Mouse (Mus musculus) kidney, embryonic 14.5 days (tissue): ENCODE results near the gene March11. TPM values are rescaled to one million over a fixed set of nuclear protein-coding genes. Genes with fewer than 3 reads are reported as not detected.
A peak's percentile ranks its signal among the peaks of the same experiment; 100 is the strongest.

Experiments
- ATAC-seq: fragments of 200-750 bp; cut with Nextera tagmentation; 2 replicates; pipeline ENCODE4 v1.8.0; 2017; ENCODE audit warnings: moderate number of reproducible peaks, mild to moderate bottlenecking, moderate TSS enrichment, moderate library complexity; ENCODE audit not compliant: low FRiP score, low TSS enrichment
- H3K27ac ChIP-seq: fragments of 300-500 bp; sonication (generic); 2 replicates; pipeline ENCODE4 v1.5.1; 2014; ENCODE audit warnings: low read depth, mild to moderate bottlenecking, low read length, moderate library complexity, mixed read lengths
- H3K27me3 ChIP-seq: fragments of 300-500 bp; sonication (generic); 2 replicates; pipeline ENCODE4 v1.6.1; 2014; ENCODE audit warnings: mild to moderate bottlenecking, low read length; ENCODE audit not compliant: control insufficient read depth, insufficient read depth
- H3K36me3 ChIP-seq: fragments of 300-500 bp; sonication (generic); 2 replicates; pipeline ENCODE4 v1.6.1; 2014; ENCODE audit warnings: low read length, mixed read lengths; ENCODE audit not compliant: control insufficient read depth, insufficient read depth
- H3K4me1 ChIP-seq: fragments of 300-500 bp; sonication (generic); 2 replicates; pipeline ENCODE4 v1.6.1; 2014; ENCODE audit warnings: low read length, mixed read lengths; ENCODE audit not compliant: control insufficient read depth, insufficient read depth
- H3K4me2 ChIP-seq: fragments of 300-500 bp; sonication (generic); replicated peaks from 2 replicates; pipeline ENCODE4 v1.6.1; 2014; ENCODE audit warnings: low read depth, mild to moderate bottlenecking, low read length
- H3K4me3 ChIP-seq: fragments of 300-500 bp; sonication (generic); 2 replicates; pipeline ENCODE4 v1.5.1; 2014; ENCODE audit warnings: mild to moderate bottlenecking, low read length
- H3K9ac ChIP-seq: fragments of 300-500 bp; sonication (generic); 2 replicates; pipeline ENCODE4 v1.6.1; 2014; ENCODE audit warnings: low read depth, mild to moderate bottlenecking, low read length, moderate library complexity
- H3K9me3 ChIP-seq: fragments of 300-500 bp; sonication (generic); 2 replicates; pipeline ENCODE4 v1.6.1; 2016; ENCODE audit warnings: low read length; ENCODE audit not compliant: control insufficient read depth
- WGBS: fragments of 180-500 bp; shearing (Covaris S2); extraction: QIAGEN DNeasy Blood & Tissue Kit; methylation state at CpG from one replicate; pipeline ENCODE4 v1.1.7; 2014; 5-methylcytosine and 5-hydroxymethylcytosine counted together
- polyA plus RNA-seq: library from polyadenylated mRNA; unstranded; fragments of >200 nt; fragmentation: Nextera tagmentation; extraction: Ambion mirVana; gene quantifications from 2 replicates; pipeline ENCODE4 v1.2.1, GENCODE M21; 2014

Gene March11
- polyA plus RNA-seq, 1 experiment from 2014 or later: 1.1 TPM

- Histone ChIP-seq H3K4me1 (no peaks in the 10 kb centered on the region), H3K27me3 (peaks cover 10% of the 10 kb centered on the region; the same call in 1 of the 2 replicates), H3K27ac (no peak overlapping the region), H3K4me3 (peak overlapping the region; percentile 62), H3K9ac (peak overlapping the region; percentile 28; the same call in 1 of the 2 replicates), H3K4me2 (peak overlapping the region; percentile 99), H3K9me3 (no peaks in the 10 kb centered on the region), H3K36me3 (no peaks in the 10 kb centered on the region)
- ATAC-seq: peak; percentile 84
- under 1% methylated on average over 57 of the region's 62 CpGs for WGBS
These were observed 563 bp downstream of the March11 start for GRCm38 (mm10) chr15:26309291-26309931.

DNA sequence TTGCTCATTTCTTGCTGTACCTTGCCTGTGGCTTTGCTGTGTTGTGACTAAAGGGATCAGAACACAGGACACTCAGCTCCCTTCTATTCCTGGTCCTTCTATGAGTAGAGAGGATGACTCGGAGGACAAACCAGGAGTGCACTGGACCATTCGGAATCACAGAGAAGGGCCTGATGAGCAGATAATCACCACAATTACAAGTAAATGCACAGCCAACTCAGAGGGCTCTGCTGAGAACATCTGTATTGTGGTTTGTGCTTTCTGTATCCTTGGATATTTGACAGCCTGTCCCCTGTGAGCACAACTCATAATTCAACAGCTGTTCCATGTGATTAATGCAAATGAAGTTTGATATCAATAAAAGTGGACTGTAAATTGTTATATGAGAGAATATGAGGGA lies 11.0 kb downstream of the March11 start:
- no peaks in the 10 kb centered on the region for H3K4me1 ChIP-seq
- H3K4me3 ChIP-seq: no peak overlapping the region
- no peaks in the 10 kb centered on the region for H3K27me3 ChIP-seq
- no peak overlapping the region for H3K27ac ChIP-seq
- no peak for ATAC-seq
- no peaks in the 10 kb centered on the region for H3K9me3 ChIP-seq
- no peak overlapping the region for H3K4me2 ChIP-seq
- H3K36me3 ChIP-seq: no peaks in the 10 kb centered on the region
- H3K9ac ChIP-seq: no peak overlapping the region
- WGBS: 89% methylated on average over 2 of the region's 2 CpGs

DNA sequence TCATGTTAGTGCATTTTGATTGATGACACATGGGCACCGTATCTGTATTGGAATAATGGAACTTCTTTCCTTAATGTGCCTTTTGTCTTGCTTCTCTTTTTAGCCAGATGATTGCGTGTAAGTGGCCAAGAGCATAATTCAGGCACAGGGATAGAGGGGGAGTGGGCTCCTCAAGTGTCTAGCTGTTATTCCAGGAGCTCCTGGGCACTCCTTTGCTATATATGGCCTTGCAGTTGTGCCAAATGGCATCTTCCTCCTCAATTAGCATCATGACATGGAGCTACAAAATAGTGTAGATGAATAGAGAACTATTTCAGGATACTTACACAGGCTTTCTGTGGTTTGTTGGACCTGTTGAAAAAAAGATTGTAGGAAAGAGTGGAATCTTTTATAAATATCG lies 11.6 kb downstream of the March11 start:
- Histone ChIP-seq H3K4me2 (no peak overlapping the region), H3K27me3 (no peaks in the 10 kb centered on the region), H3K9me3 (no peaks in the 10 kb centered on the region), H3K36me3 (no peaks in the 10 kb centered on the region), H3K9ac (no peak overlapping the region), H3K27ac (no peak overlapping the region), H3K4me3 (no peak overlapping the region), H3K4me1 (no peaks in the 10 kb centered on the region)
- no peak for ATAC-seq
- WGBS: 88% methylated on average over 3 of the region's 3 CpGs

DNA sequence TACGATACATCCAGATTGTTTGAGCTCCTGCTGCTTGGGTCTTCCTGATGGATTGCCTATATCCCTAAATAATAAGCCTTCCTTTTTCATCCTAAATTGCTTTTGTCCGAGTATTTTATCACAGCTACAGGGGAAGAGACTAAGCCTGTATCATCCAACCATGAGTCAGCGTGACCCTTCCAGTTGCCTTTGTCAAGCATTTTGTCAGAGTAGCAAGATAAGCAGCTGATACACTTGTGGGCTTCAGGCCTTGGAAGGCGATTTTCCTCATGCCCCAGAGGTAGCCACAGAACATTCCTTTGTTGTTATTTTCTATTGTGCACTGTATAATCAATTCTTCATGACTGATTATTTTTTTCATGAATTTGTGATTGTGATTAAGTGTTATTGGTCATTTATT lies 14.0 kb downstream of the March11 start:
- ATAC-seq: no peak
- H3K36me3 ChIP-seq: no peaks in the 10 kb centered on the region
- H3K4me1 ChIP-seq: no peaks in the 10 kb centered on the region
- H3K4me2 ChIP-seq: no peak overlapping the region
- no peaks in the 10 kb centered on the region for H3K27me3 ChIP-seq
- H3K9ac ChIP-seq: no peak overlapping the region
- no peak overlapping the region for H3K4me3 ChIP-seq
- no peaks in the 10 kb centered on the region for H3K9me3 ChIP-seq
- no peak overlapping the region for H3K27ac ChIP-seq
- 91% methylated on average over 4 of the region's 4 CpGs for WGBS

GRCm38 (mm10) chr15:26327157-26327556 lies 18.3 kb downstream of the March11 start:
- WGBS: 82% methylated on average over 1 of the region's 1 CpGs
- no peak for ATAC-seq

GRCm38 (mm10) chr15:26335791-26336190 lies 26.9 kb downstream of the March11 start:
- 83% methylated on average over 3 of the region's 3 CpGs for WGBS
- no peaks in the 10 kb centered on the region for H3K9me3 ChIP-seq
- no peak overlapping the region for H3K4me2 ChIP-seq
- no peak overlapping the region for H3K27ac ChIP-seq
- no peak overlapping the region for H3K4me3 ChIP-seq
- no peaks in the 10 kb centered on the region for H3K27me3 ChIP-seq
- H3K9ac ChIP-seq: no peak overlapping the region
- no peaks in the 10 kb centered on the region for H3K36me3 ChIP-seq
- ATAC-seq: 0 out of 2 replicates have a peak, but pooled peaks have one; percentile 43
- 0 out of 2 replicates have a peak, but pooled peaks cover 2% of the 10 kb centered on the region for H3K4me1 ChIP-seq

More at GRCm38 (mm10) chr15:26327157-26327556, 18.3 kb downstream of the March11 start:
- Histone ChIP-seq H3K4me2 (no peak overlapping the region), H3K4me1 (no peaks in the 10 kb centered on the region), H3K27me3 (no peaks in the 10 kb centered on the region), H3K9ac (no peak overlapping the region), H3K27ac (no peak overlapping the region), H3K9me3 (no peaks in the 10 kb centered on the region), H3K4me3 (no peak overlapping the region), H3K36me3 (no peaks in the 10 kb centered on the region)

DNA sequence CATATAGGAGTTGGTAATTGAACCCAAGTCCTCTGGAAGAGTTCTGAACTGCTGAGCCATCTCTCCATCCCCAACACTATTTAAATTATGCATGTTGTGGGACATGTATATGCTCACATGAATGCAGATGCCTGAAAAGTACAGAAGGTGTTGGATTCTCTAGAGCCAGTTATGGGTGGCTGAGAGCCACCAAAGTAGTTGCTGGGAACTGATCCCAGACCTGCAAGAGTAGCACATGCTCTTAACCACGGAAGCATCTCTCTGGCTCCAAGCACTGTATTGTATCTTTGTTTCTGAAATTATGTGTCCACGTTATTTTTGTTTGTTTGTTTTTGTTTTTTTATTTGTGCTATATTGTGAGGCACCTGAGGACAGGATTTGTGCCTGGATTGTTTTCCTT lies 28.9 kb downstream of the March11 start:
- H3K27me3 ChIP-seq: no peaks in the 10 kb centered on the region
- no peaks in the 10 kb centered on the region for H3K9me3 ChIP-seq
- 0 out of 2 replicates have a peak, but pooled peaks cover 2% of the 10 kb centered on the region for H3K4me1 ChIP-seq
- H3K36me3 ChIP-seq: no peaks in the 10 kb centered on the region
- ATAC-seq: no peak
- H3K27ac ChIP-seq: no peak overlapping the region
- no peak overlapping the region for H3K4me3 ChIP-seq
- WGBS: 91% methylated on average over 2 of the region's 2 CpGs
- H3K9ac ChIP-seq: no peak overlapping the region
- H3K4me2 ChIP-seq: no peak overlapping the region

- Histone ChIP-seq H3K27me3 (no peaks in the 10 kb centered on the region), H3K27ac (no peak overlapping the region), H3K4me3 (no peak overlapping the region), H3K9ac (no peak overlapping the region), H3K4me1 (0 out of 2 replicates have a peak, but pooled peaks cover 2% of the 10 kb centered on the region), H3K4me2 (no peak overlapping the region), H3K36me3 (no peaks in the 10 kb centered on the region), H3K9me3 (no peaks in the 10 kb centered on the region)
- WGBS: 79% methylated on average over 4 of the region's 4 CpGs
- ATAC-seq: no peak
These were observed 29.5 kb downstream of the March11 start for GRCm38 (mm10) chr15:26338343-26338742.

DNA sequence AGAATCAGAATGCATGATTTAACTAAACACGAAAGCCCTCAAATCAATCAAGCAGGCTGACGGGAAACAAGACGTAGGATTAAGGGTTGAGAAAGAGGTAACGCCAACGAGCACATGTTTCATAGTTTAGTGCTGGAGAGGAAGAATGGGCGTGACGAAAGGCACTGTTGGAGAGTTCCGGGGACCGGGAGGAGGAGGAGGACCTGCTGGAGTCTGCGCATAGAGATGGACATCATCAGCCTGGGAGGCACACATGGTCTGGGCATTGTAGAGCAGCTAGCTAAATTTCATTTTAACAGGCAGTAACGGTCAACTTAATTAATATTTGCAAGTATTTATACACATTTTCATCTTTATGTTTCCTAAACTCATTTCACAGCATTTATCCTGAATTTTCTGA lies 31.6 kb downstream of the March11 start:
- WGBS: 75% methylated on average over 11 of the region's 11 CpGs
- Histone ChIP-seq H3K9ac (no peak overlapping the region), H3K9me3 (no peaks in the 10 kb centered on the region), H3K27ac (no peak overlapping the region), H3K27me3 (no peaks in the 10 kb centered on the region), H3K4me2 (no peak overlapping the region), H3K4me1 (0 out of 2 replicates have a peak, but pooled peaks cover 2% of the 10 kb centered on the region), H3K36me3 (no peaks in the 10 kb centered on the region), H3K4me3 (no peak overlapping the region)
- no peak for ATAC-seq
